Mouse (Mus musculus) CH12.LX (cell line): ENCODE measurements at regions not wholly inside any gene's neighbourhood (a gene's known extent, or its start where the extent isn't known, plus 50 kb on each side); places are given as distances from the start of the nearest gene placed in this dataset.

ENCODE experiments used
- DNase-seq: peaks from one replicate; pipeline ENCODE4 v3.0.0-alpha.2; 2013; ENCODE audit errors: extremely low read depth
- H3K27ac ChIP-seq: 2 replicates; pipeline ENCODE4 v1.5.1; 2012; ENCODE audit warnings: low read depth, mild to moderate bottlenecking, control low read depth, moderate library complexity; ENCODE audit not compliant: insufficient read depth
- H3K27me3 ChIP-seq: replicated peaks from 2 replicates; pipeline ENCODE3; 2012; ENCODE audit warnings: inconsistent platforms
- H3K36me3 ChIP-seq, 2 experiments: replicated peaks in 1 of 2; 2 replicates each; pipeline versions ENCODE3 to v1.6.1; 2012; ENCODE audit warnings: inconsistent platforms in 1 of 2, low read length in 1 of 2, mild to moderate bottlenecking in 1 of 2, mixed read lengths in 1 of 2, moderate library complexity in 1 of 2; ENCODE audit not compliant: control insufficient read depth in 1 of 2, insufficient read depth in 1 of 2
- H3K4me1 ChIP-seq, 2 experiments: 2 replicates each; pipeline ENCODE4 v1.6.1; 2012; ENCODE audit warnings: inconsistent platforms in 1 of 2, moderate library complexity in 1 of 2; ENCODE audit not compliant: insufficient read depth in 2 of 2, control insufficient read depth in 1 of 2
- H3K4me2 ChIP-seq: 2 replicates; pipeline ENCODE4 v1.6.1; 2012; ENCODE audit warnings: low read depth, mild to moderate bottlenecking, control low read depth; ENCODE audit not compliant: poor library complexity, insufficient read depth, severe bottlenecking
- H3K4me3 ChIP-seq, 3 experiments: fragments of 150-350 bp in 1 of 3; sonication (generic) in 1 of 3; replicated peaks in 1 of 3; 2 replicates each; pipeline versions ENCODE3 to v1.5.1; 2011 to 2012; ENCODE audit warnings: low read depth in 2 of 3, low read length in 2 of 3, mild to moderate bottlenecking in 2 of 3, moderate library complexity in 2 of 3, control low read depth in 1 of 3, improper control_type of control experiment in 1 of 3, inconsistent platforms in 1 of 3, mixed read lengths in 1 of 3; ENCODE audit not compliant: poor library complexity in 1 of 3
- H3K79me2 ChIP-seq: replicated peaks from 2 replicates; pipeline ENCODE4 v1.6.1; 2012; ENCODE audit warnings: mild to moderate bottlenecking, moderate library complexity; ENCODE audit not compliant: control insufficient read depth, poor library complexity, insufficient read depth, severe bottlenecking; ENCODE audit errors: extremely low read depth
- H3K9ac ChIP-seq: 2 replicates; pipeline ENCODE4 v1.6.1; 2012; ENCODE audit warnings: low read depth, mild to moderate bottlenecking, control low read depth, moderate library complexity; ENCODE audit not compliant: insufficient read depth
- H3K9me3 ChIP-seq: replicated peaks from 2 replicates; pipeline ENCODE3; 2012; ENCODE audit warnings: low read length, inconsistent platforms, mixed read lengths
- BHLHE40 ChIP-seq: IDR thresholded peaks from 2 replicates; pipeline ENCODE4 v1.6.1; 2011; ENCODE audit warnings: mild to moderate bottlenecking, low read depth, low read length, improper control_type of control experiment
- CHD2 ChIP-seq: IDR thresholded peaks from 2 replicates; pipeline ENCODE4 v1.6.1; 2011; ENCODE audit warnings: low read length, improper control_type of control experiment
- ELF1 ChIP-seq: IDR thresholded peaks from 2 replicates; pipeline ENCODE4 v1.6.1; 2014; ENCODE audit warnings: low read depth, mild to moderate bottlenecking, inconsistent platforms, low read length, improper control_type of control experiment
- ETS1 ChIP-seq: conservative IDR thresholded peaks from 2 replicates; pipeline ENCODE4 v1.6.1; 2012; ENCODE audit warnings: low read depth, mild to moderate bottlenecking, inconsistent platforms, low read length, improper control_type of control experiment, moderate library complexity
- GABPA ChIP-seq: IDR thresholded peaks from 2 replicates; pipeline ENCODE4 v1.6.1; 2012; ENCODE audit warnings: low read depth, low read length, improper control_type of control experiment, inconsistent platforms; ENCODE audit not compliant: insufficient replicate concordance
- JUND ChIP-seq: conservative IDR thresholded peaks from 2 replicates; pipeline ENCODE4 v1.6.1; 2011; ENCODE audit warnings: low read depth, low read length, improper control_type of control experiment
- MAX ChIP-seq: IDR thresholded peaks from 2 replicates; pipeline ENCODE4 v1.6.1; 2011; ENCODE audit warnings: low read length, improper control_type of control experiment
- MAZ ChIP-seq: IDR thresholded peaks from 2 replicates; pipeline ENCODE4 v1.6.1; 2012; ENCODE audit warnings: low read depth, mild to moderate bottlenecking, inconsistent platforms, low read length, improper control_type of control experiment, moderate library complexity
- MYC ChIP-seq: IDR thresholded peaks from 2 replicates; pipeline ENCODE4 v1.6.1; 2011; ENCODE audit warnings: low read depth, mild to moderate bottlenecking, improper control_type of control experiment, low read length
- NRF1 ChIP-seq: IDR thresholded peaks from 2 replicates; pipeline ENCODE4 v1.6.1; 2014; ENCODE audit warnings: low read depth, mild to moderate bottlenecking, inconsistent platforms, low read length, improper control_type of control experiment, moderate library complexity
- PAX5 ChIP-seq: IDR thresholded peaks from 2 replicates; pipeline ENCODE4 v1.6.1; 2012; ENCODE audit warnings: low read length, inconsistent platforms, mixed read lengths
- POLR2A ChIP-seq: IDR thresholded peaks from 2 replicates; pipeline ENCODE4 v1.6.1; 2011; ENCODE audit warnings: low read depth, mild to moderate bottlenecking, improper control_type of control experiment, low read length
- RAD21 ChIP-seq: IDR thresholded peaks from 2 replicates; pipeline ENCODE4 v1.6.1; 2011; ENCODE audit warnings: low read depth, mild to moderate bottlenecking, low read length, improper control_type of control experiment, moderate library complexity
- SIN3A ChIP-seq: IDR thresholded peaks from 2 replicates; pipeline ENCODE4 v1.6.1; 2012; ENCODE audit warnings: low read length, improper control_type of control experiment, inconsistent platforms
- SMC3 ChIP-seq: IDR thresholded peaks from 2 replicates; pipeline ENCODE4 v1.6.1; 2011; ENCODE audit warnings: low read depth, low read length, improper control_type of control experiment
- TCF12 ChIP-seq: IDR thresholded peaks from 2 replicates; pipeline ENCODE4 v1.6.1; 2014; ENCODE audit warnings: low read depth, mild to moderate bottlenecking, inconsistent platforms, low read length, improper control_type of control experiment
- UBTF ChIP-seq: IDR thresholded peaks from 2 replicates; pipeline ENCODE4 v1.6.1; 2012; ENCODE audit warnings: low read depth, mild to moderate bottlenecking, inconsistent platforms, low read length, improper control_type of control experiment, moderate library complexity
- ZMIZ1 ChIP-seq: IDR thresholded peaks from 2 replicates; pipeline ENCODE4 v1.6.1; 2012; ENCODE audit warnings: low read depth, mild to moderate bottlenecking, inconsistent platforms, low read length, improper control_type of control experiment
- ZNF384 ChIP-seq: IDR thresholded peaks from 2 replicates; pipeline ENCODE4 v1.6.1; 2012; ENCODE audit warnings: low read depth, low read length, improper control_type of control experiment, inconsistent platforms
- dilution Hi-C: fragments of 300-500 bp; cut with MboI; formaldehyde crosslinking; loops from 2 replicates; pipeline ENCODE4 v1.14.3; 2020; ENCODE audit warnings: low sequenced_read_pairs; ENCODE audit not compliant: extremely low pct_unique_long_range_greater_than_20kb, extremely low pct_ligation_motif_present
- in situ Hi-C: fragments of 300-500 bp; cut with MboI; formaldehyde crosslinking; loops from 3 replicates; pipeline ENCODE4 v1.14.3; 2019; ENCODE audit warnings: low sequenced_read_pairs, low pct_ligation_motif_present, low pct_unique_long_range_greater_than_20kb, mixed read lengths

GRCm38 (mm10) chr1:90268131-90268691, 64.4 kb downstream of the Ackr3 start:
- in situ Hi-C loops, result no loop called here
- Histone ChIP-seq H3K4me2 (no peak overlapping the region), H3K4me3 (no peak overlapping the region), H3K9ac (no peak overlapping the region), H3K4me1 (no peaks in the 10 kb centered on the region), H3K36me3 (no peaks in the 10 kb centered on the region), H3K27me3 (peaks cover 5% of the 10 kb centered on the region), H3K27ac (no peak overlapping the region), H3K9me3 (peaks cover 7% of the 10 kb centered on the region), H3K79me2 (no peaks in the 10 kb centered on the region)
- no peak for DNase-seq
- TF ChIP-seq ZMIZ1 (no peak), ELF1 (no peak), ZNF384 (no peak), MYC (no peak), PAX5 (no peak), MAZ (no peak), RAD21 (no peak), UBTF (no peak), JUND (no peak), TCF12 (no peak), CHD2 (no peak)
- dilution Hi-C loops, result no loop called here

GRCm38 (mm10) chr1:90268951-90269350, 65.2 kb downstream of the Ackr3 start:
- H3K4me3 ChIP-seq, result no peak overlapping the region
- in situ Hi-C loops, result no loop called here
- H3K9me3 ChIP-seq, result peaks cover 7% of the 10 kb centered on the region
- H3K4me1 ChIP-seq, result no peaks in the 10 kb centered on the region
- H3K9ac ChIP-seq, result no peak overlapping the region
- no peak for TF ChIP-seq UBTF
- no peak overlapping the region for H3K27ac ChIP-seq
- H3K36me3 ChIP-seq, result no peaks in the 10 kb centered on the region
- dilution Hi-C loops, result no loop called here
- H3K27me3 ChIP-seq, result peaks cover 5% of the 10 kb centered on the region
- DNase-seq, result no peak
- H3K4me2 ChIP-seq, result no peak overlapping the region
- no peaks in the 10 kb centered on the region for H3K79me2 ChIP-seq

DNA sequence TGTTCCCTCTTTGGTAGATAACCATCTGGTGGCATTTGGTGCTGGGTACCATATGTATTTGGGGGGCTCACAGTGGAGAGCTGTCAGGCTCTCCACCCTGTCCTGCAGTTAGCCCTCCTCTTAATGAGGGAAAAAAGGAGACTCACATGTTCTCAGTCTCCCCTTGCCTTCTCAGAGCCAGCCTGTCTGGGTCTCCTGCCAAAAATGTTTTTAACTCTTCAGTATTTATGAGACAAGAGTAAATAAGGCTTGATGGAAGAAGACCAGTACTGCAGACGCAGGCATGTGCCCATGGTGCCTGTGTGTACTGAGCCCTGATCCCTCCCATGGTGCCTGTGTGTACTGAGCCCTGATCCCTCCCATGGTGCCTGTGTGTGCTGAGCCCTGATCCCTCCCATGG, 66.1 kb downstream of the Ackr3 start:
- no peaks in the 10 kb centered on the region for H3K36me3 ChIP-seq
- TF ChIP-seq MAX (no peak), NRF1 (no peak), ETS1 (no peak), BHLHE40 (no peak), POLR2A (no peak), GABPA (no peak), SIN3A (no peak), SMC3 (no peak)
- no peak overlapping the region for H3K9ac ChIP-seq
- H3K27ac ChIP-seq, result no peak overlapping the region
- H3K4me1 ChIP-seq, result no peaks in the 10 kb centered on the region
- H3K4me2 ChIP-seq, result no peak overlapping the region
- dilution Hi-C loops, result no loop called here
- no peak for DNase-seq
- H3K79me2 ChIP-seq, result no peaks in the 10 kb centered on the region
- peaks cover 5% of the 10 kb centered on the region for H3K27me3 ChIP-seq
- H3K9me3 ChIP-seq, result peaks cover 7% of the 10 kb centered on the region
- H3K4me3 ChIP-seq, result no peak overlapping the region
- in situ Hi-C loops, result no loop called here
